Mouse (Mus musculus) lung, adult 2 months (tissue): ENCODE data around the gene Xrcc4. TPM values are rescaled to one million over a fixed set of nuclear protein-coding genes. Genes with fewer than 3 reads are reported as not detected.

Experiments
- DNase-seq: peaks from one replicate; pipeline ENCODE4 v3.0.0; 2022
- H3K4me1 ChIP-seq: fragments of 200-500 bp; 2 replicates; pipeline ENCODE4 v1.6.1; 2011; ENCODE audit warnings: low read length; ENCODE audit not compliant: control insufficient read depth, insufficient read depth
- H3K4me3 ChIP-seq: fragments of 200-500 bp; replicated peaks from 2 replicates; pipeline ENCODE3; 2011; ENCODE audit warnings: low read depth, mild to moderate bottlenecking, control low read depth, low read length; ENCODE audit errors: extremely low read depth
- CTCF ChIP-seq: fragments of 200-500 bp; IDR thresholded peaks from 2 replicates; pipeline ENCODE4 v1.5.1; 2011; ENCODE audit warnings: mild to moderate bottlenecking, low read length, control low read depth; ENCODE audit not compliant: insufficient read depth
- POLR2A ChIP-seq: fragments of 200-500 bp; IDR thresholded peaks from 2 replicates; pipeline ENCODE4 v1.6.1; 2011; ENCODE audit warnings: low read depth, mild to moderate bottlenecking, control low read depth, low read length, borderline replicate concordance; ENCODE audit errors: extremely low read depth
- WGBS: fragments of 180-500 bp; shearing (Covaris S2); methylation state at CpG from one replicate; pipeline ENCODE4 v1.1.7; 2018; 5-methylcytosine and 5-hydroxymethylcytosine counted together
- polyA plus RNA-seq: library from polyadenylated mRNA; depleted of rRNA; stranded (reverse); fragments of >200 nt; gene quantifications from 2 replicates; pipeline ENCODE4 v1.2.3, GENCODE M21; 2012

The Xrcc4 gene
- polyA plus RNA-seq, 1 experiment = 2.0 TPM

DNA sequence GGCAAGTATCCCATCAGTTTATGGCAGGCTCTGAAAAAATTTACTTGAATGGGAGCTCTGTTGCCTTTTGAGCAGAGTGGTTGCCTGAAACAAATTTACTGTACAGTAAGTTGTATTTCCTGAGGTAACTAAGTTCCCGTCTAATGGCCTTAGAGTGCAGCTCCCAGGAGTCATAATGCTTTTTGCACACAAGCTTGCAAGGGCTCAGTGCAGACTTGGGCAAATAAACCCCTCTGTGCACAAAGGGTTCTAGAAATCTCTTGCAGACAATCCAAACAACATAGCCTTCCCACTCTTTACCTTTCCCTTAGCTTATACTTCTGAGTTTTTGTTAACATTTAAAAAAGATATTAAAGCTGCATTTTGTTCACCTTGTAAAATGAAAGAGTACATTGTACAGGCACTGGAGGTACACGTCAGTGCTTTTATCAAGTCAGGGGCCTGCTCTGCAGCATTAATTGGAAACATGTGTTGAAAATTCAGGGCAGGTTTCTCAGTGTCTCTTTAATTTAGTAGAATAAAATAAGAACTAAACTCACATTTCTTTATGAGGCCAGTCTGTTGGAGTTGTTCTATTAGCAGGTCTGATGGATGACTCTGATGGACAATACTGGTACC lies 256.2 kb downstream of the Xrcc4 start:
- no peak for DNase-seq
- no peaks in the 10 kb centered on the region for H3K4me1 ChIP-seq
- no peak for TF ChIP-seq CTCF
- no peak for TF ChIP-seq POLR2A
- whole genome bisulfite sequencing = 54% methylated on average over 2 of the region's 2 CpGs
- no peak overlapping the region for H3K4me3 ChIP-seq

DNA sequence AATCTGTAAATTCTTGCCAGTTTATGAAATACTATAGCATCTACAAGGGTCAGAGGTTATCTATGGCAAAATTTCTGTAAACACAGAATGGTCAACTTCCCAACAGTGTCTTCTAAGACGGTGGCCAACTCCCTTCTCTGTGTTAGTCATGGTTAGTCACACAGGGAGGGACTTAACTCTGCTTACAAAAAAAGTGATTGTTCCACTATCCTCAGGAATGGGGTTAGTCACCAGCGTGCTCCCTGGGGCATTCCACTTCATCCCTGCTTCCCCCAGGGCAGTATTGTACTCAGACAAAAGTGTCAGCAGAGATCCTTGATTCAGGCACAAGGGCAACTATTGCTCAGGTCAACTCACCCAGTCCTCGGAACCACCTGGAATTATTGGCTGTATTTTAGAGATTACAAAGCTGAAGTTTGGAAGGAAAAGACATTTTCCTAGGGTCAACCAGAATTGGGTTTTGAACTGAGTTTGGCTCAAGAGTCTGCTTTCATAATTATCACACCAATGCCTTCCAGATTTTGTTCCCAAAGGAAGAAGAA lies 260.9 kb downstream of the Xrcc4 start:
- no peak overlapping the region for H3K4me3 ChIP-seq
- TF ChIP-seq POLR2A (no peak), CTCF (no peak)
- DNase-seq = no peak
- no peaks in the 10 kb centered on the region for H3K4me1 ChIP-seq
- 44% methylated on average over 3 of the region's 3 CpGs for WGBS

DNA sequence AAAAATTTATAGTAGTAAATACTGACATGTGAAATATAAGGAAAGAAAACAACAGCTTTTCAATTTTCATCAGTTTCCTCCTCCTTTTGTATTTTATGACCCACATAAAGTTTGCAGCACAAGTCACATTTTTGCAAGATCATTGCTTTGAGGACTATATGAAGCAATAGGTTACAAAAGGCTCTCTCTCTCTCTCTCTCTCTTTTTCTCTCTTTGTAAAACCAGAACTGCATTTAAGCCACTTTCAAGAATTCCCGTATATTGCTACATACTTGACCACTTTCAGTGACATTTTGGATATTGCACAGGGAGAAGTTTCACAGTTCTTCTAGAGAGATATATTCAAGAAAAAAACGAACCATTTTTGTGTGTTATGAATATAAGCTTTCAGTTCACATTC lies 261.6 kb downstream of the Xrcc4 start:
- WGBS = 70% methylated on average over 2 of the region's 2 CpGs
- TF ChIP-seq CTCF (no peak), POLR2A (no peak)

DNA sequence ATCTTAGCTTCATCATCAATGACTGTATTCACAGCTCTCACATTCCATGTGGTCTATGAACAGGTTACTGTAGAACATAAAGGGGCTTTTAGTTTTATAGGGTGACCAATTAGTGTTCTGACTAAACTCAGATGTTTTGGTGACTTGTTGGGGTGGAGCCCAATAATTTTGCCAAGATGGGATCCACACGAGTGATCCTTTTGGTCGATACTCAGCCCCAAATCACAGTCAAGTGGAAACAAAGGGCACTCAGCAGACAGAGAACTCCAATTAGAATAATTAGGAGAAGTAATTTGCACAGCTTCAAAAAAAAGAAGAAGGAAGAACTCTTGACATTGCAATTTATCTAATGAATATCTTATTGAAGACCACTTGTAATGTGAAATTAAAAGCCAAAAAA lies 274.9 kb downstream of the Xrcc4 start:
- H3K4me1 ChIP-seq = no peaks in the 10 kb centered on the region
- WGBS = 84% methylated on average over 2 of the region's 2 CpGs
- H3K4me3 ChIP-seq = no peak overlapping the region
- DNase-seq = no peak
- no peak for TF ChIP-seq CTCF
- no peak for TF ChIP-seq POLR2A

More for the DNA sequence above, 261.6 kb downstream of the Xrcc4 start:
- Histone ChIP-seq H3K4me1 (no peaks in the 10 kb centered on the region), H3K4me3 (no peak overlapping the region)
- no peak for DNase-seq

DNA sequence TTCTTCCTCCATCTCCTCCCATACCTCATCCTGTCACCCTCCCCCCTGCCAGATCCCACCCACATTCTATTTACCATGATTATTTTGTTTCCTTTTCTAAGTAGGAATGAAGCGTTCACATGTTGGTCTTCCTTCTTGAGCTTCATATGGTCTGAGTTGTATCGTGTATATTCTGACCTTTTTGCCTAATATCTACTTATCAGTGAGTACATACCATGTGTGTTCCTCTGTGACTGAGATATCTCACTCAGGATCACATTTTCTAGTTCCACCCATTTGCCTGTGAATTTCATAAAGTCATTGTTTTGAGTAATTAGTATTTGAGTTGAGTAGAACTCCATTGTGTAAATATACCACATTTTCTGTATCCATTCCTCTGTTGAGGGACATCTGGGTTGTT lies 277.2 kb downstream of the Xrcc4 start:
- WGBS = 87% methylated on average over 2 of the region's 2 CpGs
- TF ChIP-seq CTCF (no peak), POLR2A (no peak)
- no peak overlapping the region for H3K4me3 ChIP-seq

DNA sequence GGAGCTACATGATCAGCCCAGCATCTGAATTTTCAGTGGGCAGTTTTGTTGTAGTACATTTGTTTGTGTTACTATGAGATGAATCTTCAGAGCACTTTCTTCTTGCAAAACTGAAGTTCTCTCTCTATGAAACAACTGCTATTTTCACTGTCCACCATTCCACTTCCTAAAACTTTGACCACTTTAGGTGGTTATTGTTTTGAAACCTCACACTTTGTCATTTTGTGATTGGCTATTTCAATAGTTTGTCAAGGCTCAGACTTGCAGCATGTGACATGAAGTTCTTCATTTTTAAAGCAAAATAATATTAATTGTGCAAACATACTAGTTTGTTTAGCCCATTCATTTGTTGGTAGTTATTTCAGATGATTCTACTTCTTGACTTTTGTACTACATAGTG lies 280.4 kb downstream of the Xrcc4 start:
- no peak for DNase-seq
- TF ChIP-seq POLR2A = no peak
- TF ChIP-seq CTCF = no peak
- H3K4me3 ChIP-seq = no peak overlapping the region
- H3K4me1 ChIP-seq = no peaks in the 10 kb centered on the region

More for the DNA sequence above, 277.2 kb downstream of the Xrcc4 start:
- DNase-seq = no peak
- H3K4me1 ChIP-seq = no peaks in the 10 kb centered on the region

DNA sequence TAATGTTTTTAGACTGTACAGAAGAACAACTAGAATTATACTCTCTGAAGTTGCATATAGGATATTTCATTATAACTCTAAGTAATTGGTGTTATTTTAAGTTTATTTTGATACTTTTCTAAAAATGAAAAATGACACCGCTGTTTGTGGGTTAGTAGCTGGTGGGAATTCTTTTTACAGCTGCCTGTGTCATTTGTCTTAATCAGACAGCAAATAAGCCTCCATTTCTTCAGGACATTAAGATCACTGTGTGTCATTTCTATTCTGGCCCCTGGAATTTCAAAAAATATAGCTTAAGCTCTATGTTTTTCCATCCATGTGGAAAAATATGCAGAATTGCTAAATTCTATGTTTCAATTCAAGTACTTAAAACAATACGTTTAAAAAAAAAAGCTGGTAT lies 287.5 kb downstream of the Xrcc4 start:
- DNase-seq = no peak
- TF ChIP-seq CTCF = no peak
- no peak for TF ChIP-seq POLR2A
- 73% methylated on average over 2 of the region's 2 CpGs for WGBS
- Histone ChIP-seq H3K4me3 (no peak overlapping the region), H3K4me1 (no peaks in the 10 kb centered on the region)

DNA sequence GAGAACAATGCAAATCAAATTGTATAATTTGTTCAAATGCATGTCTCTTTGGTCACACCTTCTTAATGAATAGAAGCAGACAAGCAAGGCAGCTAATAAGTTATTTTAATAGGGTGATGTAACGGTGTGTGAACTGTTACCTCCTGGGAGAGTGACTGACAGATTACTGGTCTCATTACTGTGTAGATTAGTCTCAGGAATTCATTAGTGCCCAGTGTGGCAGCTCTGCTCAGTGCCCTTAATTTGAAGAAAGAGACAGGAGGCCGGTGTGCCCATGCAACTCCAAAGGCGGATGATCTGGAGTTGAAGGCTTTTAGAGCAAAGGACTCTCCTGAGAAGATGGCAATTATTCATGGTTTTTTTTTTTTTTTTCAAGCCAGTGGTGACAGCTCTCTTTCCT lies 291.7 kb downstream of the Xrcc4 start:
- DNase-seq = no peak
- WGBS = 77% methylated on average over 3 of the region's 3 CpGs
- no peak overlapping the region for H3K4me3 ChIP-seq
- TF ChIP-seq POLR2A (no peak), CTCF (no peak)
- no peaks in the 10 kb centered on the region for H3K4me1 ChIP-seq

DNA sequence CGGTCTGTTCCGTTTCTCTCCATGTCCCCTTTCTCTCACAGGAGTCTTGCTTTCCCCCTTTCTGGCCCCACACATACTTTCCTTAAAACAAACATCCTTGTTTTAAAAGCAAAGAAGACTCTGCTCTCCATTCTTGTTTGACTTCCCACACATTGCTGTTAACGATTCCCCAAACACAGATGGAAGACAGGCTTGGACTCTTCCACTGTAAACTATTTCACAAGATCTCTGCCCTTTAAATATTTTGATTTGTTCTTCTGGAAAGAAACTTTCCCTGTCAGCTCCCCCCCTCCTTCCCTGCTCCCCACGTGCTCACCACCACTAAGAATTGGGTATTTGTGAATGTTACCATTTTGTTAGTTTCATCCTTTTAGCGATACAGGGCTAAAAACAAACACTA lies 297.9 kb downstream of the Xrcc4 start:
- DNase-seq = no peak
- Histone ChIP-seq H3K4me3 (no peak overlapping the region), H3K4me1 (no peaks in the 10 kb centered on the region)
- 42% methylated on average over 5 of the region's 5 CpGs for WGBS
- TF ChIP-seq POLR2A (no peak), CTCF (no peak)

DNA sequence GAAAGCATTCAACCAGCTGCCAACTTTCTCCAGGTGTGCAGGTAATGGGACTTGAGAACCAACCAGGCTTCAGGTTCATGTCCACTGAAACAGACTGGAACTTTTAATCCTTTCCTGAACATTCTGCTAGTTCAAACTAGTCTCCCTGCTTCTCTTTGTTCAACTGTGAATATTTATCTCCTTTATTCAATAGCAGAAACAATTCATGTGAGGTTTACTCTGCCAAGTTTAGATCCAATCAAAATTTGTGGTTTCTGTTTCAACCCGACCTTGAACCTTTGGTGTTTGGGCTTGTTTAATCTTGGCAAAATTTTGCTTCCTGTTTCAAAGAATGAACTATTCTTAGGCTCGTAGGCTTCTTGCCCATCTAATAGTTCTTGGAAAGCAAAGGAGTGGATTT lies 306.5 kb downstream of the Xrcc4 start:
- H3K4me1 ChIP-seq = no peaks in the 10 kb centered on the region; the same call in 1 of the 2 replicates
- WGBS = 7% methylated on average over 2 of the region's 2 CpGs
- TF ChIP-seq CTCF (no peak), POLR2A (no peak)
- no peak for DNase-seq
- H3K4me3 ChIP-seq = no peak overlapping the region
